Mouse (Mus musculus) lung, embryonic 16.5 days (tissue): ENCODE data around the gene Nudt17. TPM values are rescaled to one million over a fixed set of nuclear protein-coding genes. Genes with fewer than 3 reads are reported as not detected.
"Not testable (repeated sequence)": the region's sequence is repeated elsewhere in the genome, so short reads cannot be mapped to it uniquely, and the experiment has no call there.

ENCODE experiments used
- ATAC-seq: fragments of 200-750 bp; cut with Nextera tagmentation; 2 replicates; pipeline ENCODE4 v1.8.0; 2017; ENCODE audit warnings: low read depth, mild to moderate bottlenecking, moderate library complexity
- H3K27ac ChIP-seq: fragments of 300-500 bp; sonication (generic); 2 replicates; pipeline ENCODE4 v1.5.1; 2014; ENCODE audit warnings: mild to moderate bottlenecking, control low read depth, low read length
- H3K27me3 ChIP-seq: fragments of 300-500 bp; sonication (generic); 2 replicates; pipeline ENCODE4 v1.6.1; 2014; ENCODE audit warnings: low read depth, low read length, mixed read lengths; ENCODE audit not compliant: control insufficient read depth, insufficient read depth
- H3K36me3 ChIP-seq: fragments of 300-500 bp; sonication (generic); 2 replicates; pipeline ENCODE4 v1.6.1; 2014; ENCODE audit warnings: low read length; ENCODE audit not compliant: control insufficient read depth, insufficient read depth
- H3K4me1 ChIP-seq: fragments of 300-500 bp; sonication (generic); replicated peaks from 2 replicates; pipeline ENCODE4 v1.6.1; 2014; ENCODE audit warnings: low read length, mixed read lengths; ENCODE audit not compliant: control insufficient read depth, insufficient read depth
- H3K4me2 ChIP-seq: fragments of 300-500 bp; sonication (generic); 2 replicates; pipeline ENCODE4 v1.6.1; 2014; ENCODE audit warnings: low read depth, low read length, control low read depth
- H3K4me3 ChIP-seq: fragments of 300-500 bp; sonication (generic); 2 replicates; pipeline ENCODE4 v1.5.1; 2014; ENCODE audit warnings: mild to moderate bottlenecking, low read length, control low read depth
- H3K9ac ChIP-seq: fragments of 300-500 bp; sonication (generic); 2 replicates; pipeline ENCODE4 v1.6.1; 2014; ENCODE audit warnings: low read length, control low read depth
- H3K9me3 ChIP-seq: fragments of 300-500 bp; sonication (generic); 2 replicates; pipeline ENCODE4 v1.6.1; 2016; ENCODE audit warnings: low read length; ENCODE audit not compliant: control insufficient read depth
- WGBS: fragments of 180-500 bp; shearing (Covaris S2); extraction: QIAGEN DNeasy Blood & Tissue Kit; methylation state at CpG from one replicate; pipeline ENCODE4 v1.1.7; 2014; 5-methylcytosine and 5-hydroxymethylcytosine counted together
- polyA plus RNA-seq: library from polyadenylated mRNA; unstranded; fragments of >200 nt; fragmentation: Nextera tagmentation; extraction: Ambion mirVana; gene quantifications from 2 replicates; pipeline ENCODE4 v1.2.1, GENCODE M21; 2015

The Nudt17 gene
- polyA plus RNA-seq, result 7.2 and 8.2 TPM in 2 replicates

- WGBS, result 4% methylated on average over 42 of the region's 42 CpGs
- ATAC-seq, result peak; percentile 93
- no peaks in the 10 kb centered on the region for H3K4me1 ChIP-seq
- no peaks in the 10 kb centered on the region for H3K9me3 ChIP-seq
- H3K9ac ChIP-seq, result peak within 1 kb of the TSS; percentile 82
- peak within 1 kb of the TSS; percentile 60 for H3K4me3 ChIP-seq
- no peak within 1 kb of the TSS for H3K27ac ChIP-seq
- H3K27me3 ChIP-seq, result peaks cover 5% of the 10 kb centered on the region
- H3K4me2 ChIP-seq, result peak within 1 kb of the TSS; percentile 98
- H3K36me3 ChIP-seq, result peaks cover 41% of the 10 kb centered on the region
These were observed at the start of gene Nudt17 for GRCm38 (mm10) chr3:96707903-96708683. TSS of gene Nudt17 (minus strand) at chr3:96708562.

DNA sequence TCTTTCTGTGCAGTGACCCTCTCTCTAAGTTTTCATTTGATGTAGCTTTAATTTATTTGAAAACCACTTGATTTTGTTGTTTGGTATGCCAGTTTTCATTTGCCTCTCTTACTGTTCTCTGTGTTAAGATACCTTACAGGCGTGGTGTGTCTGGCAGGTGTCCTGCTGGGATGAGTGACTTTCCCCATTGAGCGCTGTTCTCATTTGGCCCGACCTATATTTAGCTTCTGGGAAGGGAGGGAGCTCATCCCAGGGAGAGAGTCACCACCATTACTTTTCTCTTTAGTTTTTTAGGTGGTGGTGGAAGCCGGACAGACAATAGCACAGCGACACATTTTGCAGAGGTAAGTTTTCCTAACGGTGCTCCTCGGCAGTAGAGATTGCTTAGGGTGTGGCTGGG, 49.3 kb upstream of the Nudt17 start:
- Histone ChIP-seq H3K9ac (no peak overlapping the region), H3K4me2 (no peak overlapping the region), H3K36me3 (no peaks in the 10 kb centered on the region), H3K27ac (no peak overlapping the region), H3K27me3 (no peaks in the 10 kb centered on the region), H3K9me3 (no peaks in the 10 kb centered on the region), H3K4me1 (no peaks in the 10 kb centered on the region), H3K4me3 (no peak overlapping the region)
- 67% methylated on average over 7 of the region's 7 CpGs for WGBS
- ATAC-seq, result no peak

GRCm38 (mm10) chr3:96755935-96756334, 47.6 kb upstream of the Nudt17 start:
- WGBS, result 89% methylated on average over 1 of the region's 1 CpGs
- Histone ChIP-seq H3K4me1 (no peaks in the 10 kb centered on the region), H3K9me3 (no peaks in the 10 kb centered on the region), H3K4me2 (no peak overlapping the region), H3K9ac (no peak overlapping the region), H3K4me3 (no peak overlapping the region), H3K27me3 (no peaks in the 10 kb centered on the region), H3K36me3 (no peaks in the 10 kb centered on the region), H3K27ac (no peak overlapping the region)
- no peak for ATAC-seq

DNA sequence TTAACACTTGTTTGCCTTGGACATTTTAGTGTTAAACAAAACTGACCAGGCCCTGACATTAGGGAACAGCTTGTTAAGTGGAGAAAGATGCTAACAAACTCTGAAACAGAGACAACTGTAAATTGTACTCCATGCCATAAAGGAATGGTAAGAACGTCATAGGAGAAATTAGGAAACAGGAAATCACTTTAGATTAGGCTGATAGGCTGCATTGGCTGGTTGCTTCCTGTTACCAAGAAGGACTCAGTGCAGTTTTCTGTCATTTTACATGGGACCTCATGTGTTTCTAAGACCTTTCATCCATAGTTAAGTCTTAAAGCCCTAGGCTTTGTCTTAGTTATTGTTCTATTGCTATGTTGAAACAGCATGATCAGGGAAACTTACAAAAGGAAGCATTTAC, 38.5 kb upstream of the Nudt17 start:
- H3K9me3 ChIP-seq, result no peaks in the 10 kb centered on the region
- H3K27me3 ChIP-seq, result no peaks in the 10 kb centered on the region
- no peak overlapping the region for H3K9ac ChIP-seq
- no peak for ATAC-seq
- no peak overlapping the region for H3K4me3 ChIP-seq
- no peaks in the 10 kb centered on the region for H3K36me3 ChIP-seq
- H3K4me2 ChIP-seq, result no peak overlapping the region
- WGBS, result 44% methylated on average over 1 of the region's 1 CpGs
- H3K4me1 ChIP-seq, result no peaks in the 10 kb centered on the region
- no peak overlapping the region for H3K27ac ChIP-seq

DNA sequence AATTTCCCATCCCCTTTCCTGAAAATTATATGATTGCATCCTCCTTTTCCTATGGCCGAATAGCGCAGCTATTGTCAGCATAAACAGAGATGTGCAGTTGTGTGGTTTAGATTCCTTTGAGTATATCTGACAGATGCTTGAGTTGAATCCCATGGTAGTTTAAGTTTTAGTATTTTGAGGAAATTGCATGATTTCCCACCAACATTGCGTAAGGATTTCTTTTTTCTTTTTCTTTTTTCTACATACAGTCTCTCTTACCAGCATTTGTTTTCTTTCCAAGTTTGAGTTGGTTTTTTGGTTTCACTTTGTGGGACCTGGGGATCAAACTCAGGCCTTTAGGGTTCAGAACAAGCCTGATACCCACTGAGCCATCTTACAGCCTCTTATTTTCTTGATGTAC, 36.0 kb upstream of the Nudt17 start:
- no peak overlapping the region for H3K4me3 ChIP-seq
- no peaks in the 10 kb centered on the region for H3K36me3 ChIP-seq
- no peaks in the 10 kb centered on the region for H3K27me3 ChIP-seq
- H3K9ac ChIP-seq, result no peak overlapping the region
- H3K27ac ChIP-seq, result no peak overlapping the region
- 92% methylated on average over 3 of the region's 3 CpGs for WGBS
- ATAC-seq, result no peak
- no peaks in the 10 kb centered on the region for H3K9me3 ChIP-seq
- no peak overlapping the region for H3K4me2 ChIP-seq
- no peaks in the 10 kb centered on the region for H3K4me1 ChIP-seq

DNA sequence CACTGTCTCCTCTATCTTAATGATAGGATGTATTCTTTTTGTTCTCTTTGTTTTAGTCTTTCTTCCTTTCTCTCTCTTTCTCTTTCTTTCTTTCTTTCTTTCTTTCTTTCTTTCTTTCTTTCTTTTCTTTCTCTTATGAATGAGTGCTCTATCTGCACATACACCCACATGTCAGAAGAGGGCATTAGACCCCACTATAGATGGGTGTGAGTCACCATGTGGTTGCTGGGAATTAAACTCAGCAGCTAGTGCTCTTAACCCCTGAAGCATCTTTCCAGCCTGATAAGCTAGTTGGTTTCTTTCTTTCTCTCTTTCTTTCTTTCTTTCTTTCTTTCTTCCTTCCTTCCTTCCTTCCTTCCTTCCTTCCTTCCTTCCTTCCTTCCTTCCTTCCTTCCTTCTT, 31.9 kb upstream of the Nudt17 start:
- not testable (repeated sequence) for ATAC-seq

DNA sequence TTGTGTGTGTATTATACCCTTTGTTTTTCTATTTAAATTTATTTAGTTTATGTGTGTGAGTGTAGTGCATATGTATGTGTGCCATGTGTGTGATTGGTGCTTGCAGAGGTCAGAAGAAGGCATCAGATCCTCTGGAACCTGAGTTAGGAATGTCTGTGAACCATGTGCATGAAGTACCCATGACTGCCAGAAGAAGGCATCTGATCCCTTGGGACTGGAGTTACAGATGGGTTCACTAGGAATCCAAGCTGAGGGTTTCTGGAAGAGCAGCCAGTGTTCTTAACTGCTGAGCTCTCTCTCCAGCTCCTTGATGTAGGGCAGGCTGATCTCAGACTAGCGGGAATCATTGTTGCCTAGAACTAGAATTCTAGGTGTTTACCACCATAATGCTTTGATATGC, 29.6 kb upstream of the Nudt17 start:
- H3K9me3 ChIP-seq, result no peaks in the 10 kb centered on the region
- ATAC-seq, result no peak
- 80% methylated on average over 1 of the region's 1 CpGs for WGBS
- H3K27ac ChIP-seq, result no peak overlapping the region
- no peaks in the 10 kb centered on the region for H3K4me1 ChIP-seq
- H3K9ac ChIP-seq, result no peak overlapping the region
- no peak overlapping the region for H3K4me2 ChIP-seq
- H3K36me3 ChIP-seq, result no peaks in the 10 kb centered on the region
- H3K27me3 ChIP-seq, result no peaks in the 10 kb centered on the region
- no peak overlapping the region for H3K4me3 ChIP-seq

More for the DNA sequence above, 31.9 kb upstream of the Nudt17 start:
- not testable (repeated sequence) for H3K4me1 ChIP-seq, H3K27ac ChIP-seq, H3K9ac ChIP-seq, H3K4me2 ChIP-seq, H3K9me3 ChIP-seq, H3K4me3 ChIP-seq, H3K27me3 ChIP-seq, H3K36me3 ChIP-seq

DNA sequence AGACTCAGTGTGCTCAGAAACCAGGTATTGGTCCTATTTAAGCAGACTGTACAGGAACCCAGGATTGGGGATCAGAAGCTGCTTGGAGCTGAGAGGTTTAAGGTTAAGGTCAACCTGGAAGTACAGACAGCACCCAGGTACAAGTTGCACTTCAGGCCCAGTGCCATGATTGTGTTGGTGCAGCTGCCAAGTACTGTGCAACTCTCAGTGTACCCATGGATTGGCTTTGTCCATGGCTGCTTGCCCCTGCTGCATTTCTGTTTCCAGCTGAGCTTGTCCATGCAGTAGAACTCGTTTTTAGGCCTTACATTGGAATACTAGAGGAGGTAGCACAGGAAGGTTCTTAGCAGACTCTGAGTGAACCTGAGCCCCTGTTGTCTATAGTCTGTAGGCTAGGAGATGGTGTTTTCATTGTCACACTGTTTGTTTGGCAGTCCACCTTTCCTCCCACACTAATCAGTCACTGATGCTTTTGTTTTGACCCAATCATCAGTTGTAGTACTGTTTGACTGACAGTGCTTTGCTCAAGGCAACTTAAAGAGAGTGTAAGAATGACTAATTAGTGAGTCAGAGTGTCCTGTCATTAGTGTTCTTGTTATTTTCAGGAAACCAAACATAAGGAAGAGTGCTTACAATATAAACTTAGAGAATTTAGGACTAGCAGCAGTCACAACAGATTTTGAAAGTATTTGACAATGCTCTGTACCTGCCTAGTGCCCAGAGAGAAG, 28.8 kb upstream of the Nudt17 start:
- ATAC-seq, result no peak
- WGBS, result 26% methylated on average over 1 of the region's 1 CpGs
- Histone ChIP-seq H3K4me1 (no peaks in the 10 kb centered on the region), H3K27ac (no peak overlapping the region), H3K36me3 (no peaks in the 10 kb centered on the region), H3K9ac (no peak overlapping the region), H3K4me2 (no peak overlapping the region), H3K9me3 (no peaks in the 10 kb centered on the region), H3K4me3 (no peak overlapping the region), H3K27me3 (no peaks in the 10 kb centered on the region)

DNA sequence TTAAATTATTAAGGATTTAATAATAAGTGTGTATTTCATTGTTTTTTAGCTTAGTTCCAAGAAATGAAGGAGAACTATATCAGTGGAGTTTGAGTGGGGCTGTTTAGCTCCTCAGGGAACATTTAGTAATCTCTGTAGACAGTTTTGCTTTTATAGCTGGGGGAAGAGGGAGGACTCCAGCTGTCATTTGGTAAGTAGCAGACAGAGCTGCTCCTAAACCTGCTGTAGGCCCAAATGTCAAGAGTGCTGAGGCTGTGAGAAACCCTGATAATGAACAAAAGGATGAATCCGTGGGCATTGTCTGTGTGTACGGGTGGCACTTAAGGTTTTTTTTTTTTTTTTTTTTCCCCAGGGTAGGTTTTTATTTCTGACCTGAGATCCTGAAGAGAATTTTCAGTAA, 26.8 kb upstream of the Nudt17 start:
- Histone ChIP-seq H3K27me3 (no peaks in the 10 kb centered on the region), H3K4me3 (no peak overlapping the region), H3K9me3 (no peaks in the 10 kb centered on the region), H3K27ac (no peak overlapping the region), H3K4me1 (no peaks in the 10 kb centered on the region), H3K9ac (no peak overlapping the region), H3K4me2 (no peak overlapping the region), H3K36me3 (no peaks in the 10 kb centered on the region)
- 90% methylated on average over 2 of the region's 2 CpGs for WGBS
- no peak for ATAC-seq
